Mouse (Mus musculus) layer of hippocampus, postnatal 36 days (tissue): ENCODE results near the gene Slc4a8. TPM values are rescaled to one million over a fixed set of nuclear protein-coding genes. Genes with fewer than 3 reads are reported as not detected.
A peak's percentile ranks its signal among the peaks of the same experiment; 100 is the strongest.

Source experiments
- DNase-seq, 2 experiments: peaks; one replicate each; pipeline ENCODE4 v3.0.0; 2022
- total RNA-seq, 2 experiments: library from RNA; stranded (reverse); gene quantifications; 2 replicates each; pipeline ENCODE4 v1.2.3; 2021

Slc4a8 gene
- total RNA-seq, 2 experiments from 2014 or later: 79.4 to 90.0 TPM

DNA sequence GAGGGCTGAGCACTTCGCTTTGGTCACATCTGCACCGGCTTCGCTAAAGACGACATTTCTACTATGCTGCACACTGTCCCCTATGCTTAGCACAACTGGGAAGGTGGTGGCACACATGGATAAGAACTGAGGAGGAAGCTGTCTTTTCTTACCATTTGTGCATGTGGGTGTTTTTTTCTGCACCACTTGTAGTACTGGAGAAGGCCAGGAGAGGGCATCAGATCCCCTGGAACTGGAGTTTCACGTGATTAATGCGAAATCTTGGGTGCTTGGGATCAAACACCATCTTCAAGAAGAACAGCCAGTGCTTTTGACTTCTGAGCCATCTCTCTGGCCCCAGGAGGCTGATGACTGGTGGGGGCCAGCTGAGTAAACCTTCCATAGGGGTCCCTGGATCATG lies 69.1 kb downstream of the Slc4a8 start:
- no peak for DNase-seq

DNA sequence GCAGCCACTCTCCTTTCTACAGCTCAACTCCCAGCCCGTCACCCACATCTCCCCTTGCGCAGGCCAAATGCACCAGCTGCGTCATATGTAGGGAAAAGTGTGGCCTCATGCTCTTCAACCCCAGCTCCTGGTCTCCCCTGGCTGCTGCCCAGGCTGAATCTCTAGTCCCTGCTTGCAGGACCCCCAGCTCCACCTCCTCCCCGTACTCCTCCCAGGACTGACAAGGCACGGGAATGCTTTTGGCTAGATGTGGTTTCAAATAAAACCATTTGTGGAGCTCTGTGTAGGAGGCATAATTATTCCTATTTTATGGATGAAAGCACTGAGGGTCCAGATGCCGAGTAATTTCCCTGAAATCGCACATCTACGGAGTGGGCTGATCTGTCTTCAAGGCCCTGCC lies 70.6 kb downstream of the Slc4a8 start:
- peak; percentile 41 to 44 for DNase-seq

DNA sequence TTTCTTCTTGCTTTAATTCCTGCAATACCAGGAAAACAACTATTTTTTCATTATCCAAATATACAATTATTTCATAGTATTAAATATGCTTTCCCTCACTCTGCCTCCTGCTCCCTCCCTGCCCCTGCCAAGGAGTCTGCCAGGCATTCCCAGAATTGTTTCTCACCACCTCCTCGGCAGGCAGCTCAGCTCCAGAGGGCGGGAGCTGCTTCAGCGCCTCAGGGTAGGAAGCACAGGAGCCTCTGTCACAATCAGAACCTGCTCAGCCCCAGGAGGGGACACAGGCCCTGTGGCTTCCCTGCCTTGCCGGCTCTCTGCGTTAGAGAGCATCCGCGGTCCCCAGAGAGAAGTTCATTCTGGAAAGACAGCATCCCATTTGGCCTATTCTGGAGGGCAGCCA lies 71.2 kb downstream of the Slc4a8 start:
- DNase-seq: peak in 1 of 2 experiments; percentile 49

DNA sequence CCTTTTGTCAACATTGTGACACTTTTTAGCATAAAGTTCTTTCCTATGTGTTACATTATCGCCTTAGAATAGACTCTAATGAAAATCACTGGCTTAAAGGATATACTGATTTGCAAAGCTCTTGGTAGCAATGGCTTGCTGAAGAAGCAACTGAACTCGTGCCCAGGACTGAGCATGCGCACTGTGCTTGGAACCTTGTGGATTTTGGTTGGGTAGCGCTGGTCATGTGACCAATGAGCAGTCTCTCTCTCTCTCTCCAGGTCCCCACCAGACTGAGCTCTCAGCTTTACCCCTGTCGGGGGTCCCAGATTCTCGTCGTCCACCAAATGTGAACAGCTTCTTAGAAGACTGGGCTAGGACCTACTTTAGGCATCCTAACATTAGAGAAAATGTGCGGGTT lies 75.2 kb downstream of the Slc4a8 start:
- no peak for DNase-seq

DNA sequence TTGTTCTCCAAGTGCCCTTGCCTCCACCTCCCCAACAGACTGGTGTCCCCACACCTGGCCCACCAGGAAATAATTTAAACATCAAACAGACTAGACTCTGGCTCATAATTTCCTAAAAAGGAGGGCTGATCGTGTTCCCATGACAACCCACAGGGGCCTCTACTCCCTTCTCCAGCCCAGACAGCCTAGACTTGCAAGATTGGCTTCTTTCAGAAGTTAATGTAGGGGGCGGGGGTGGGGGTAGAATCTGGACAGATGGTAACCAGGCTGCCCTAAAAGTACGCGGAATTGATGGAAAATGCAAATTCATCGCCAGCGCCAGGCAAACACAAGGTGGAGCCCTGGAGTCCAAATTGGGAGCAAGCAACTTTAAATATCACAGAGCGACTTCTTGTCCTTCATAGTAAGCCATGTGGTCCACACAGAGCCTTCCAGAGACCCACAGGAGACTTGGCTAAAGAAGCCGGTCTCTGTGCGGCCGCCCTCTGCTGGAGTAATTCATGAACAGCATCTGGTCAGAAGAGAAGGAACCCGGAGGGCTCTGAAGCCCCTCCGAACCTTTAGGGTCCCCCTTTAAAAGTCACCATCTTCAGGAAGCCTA lies 77.2 kb downstream of the Slc4a8 start:
- no peak for DNase-seq

DNA sequence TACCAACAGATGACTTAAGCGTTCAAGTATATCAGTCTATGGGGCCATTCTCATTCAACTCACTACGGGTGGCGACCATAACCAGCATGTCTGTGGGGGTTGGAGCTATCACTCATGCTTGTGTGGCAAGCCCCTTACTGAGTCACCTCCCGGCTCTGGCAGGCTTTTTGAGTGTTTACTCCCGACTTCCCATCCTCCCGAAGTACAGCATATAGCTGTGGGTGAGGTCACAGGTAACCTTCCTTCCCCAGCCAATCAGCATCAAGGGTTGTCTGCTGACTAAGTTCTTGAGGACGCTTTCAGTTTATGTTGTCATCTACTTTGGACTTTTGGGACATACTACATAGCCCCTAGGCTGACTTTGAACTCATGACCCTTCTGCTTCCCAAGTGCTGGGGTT lies 82.8 kb downstream of the Slc4a8 start:
- DNase-seq: no peak

DNA sequence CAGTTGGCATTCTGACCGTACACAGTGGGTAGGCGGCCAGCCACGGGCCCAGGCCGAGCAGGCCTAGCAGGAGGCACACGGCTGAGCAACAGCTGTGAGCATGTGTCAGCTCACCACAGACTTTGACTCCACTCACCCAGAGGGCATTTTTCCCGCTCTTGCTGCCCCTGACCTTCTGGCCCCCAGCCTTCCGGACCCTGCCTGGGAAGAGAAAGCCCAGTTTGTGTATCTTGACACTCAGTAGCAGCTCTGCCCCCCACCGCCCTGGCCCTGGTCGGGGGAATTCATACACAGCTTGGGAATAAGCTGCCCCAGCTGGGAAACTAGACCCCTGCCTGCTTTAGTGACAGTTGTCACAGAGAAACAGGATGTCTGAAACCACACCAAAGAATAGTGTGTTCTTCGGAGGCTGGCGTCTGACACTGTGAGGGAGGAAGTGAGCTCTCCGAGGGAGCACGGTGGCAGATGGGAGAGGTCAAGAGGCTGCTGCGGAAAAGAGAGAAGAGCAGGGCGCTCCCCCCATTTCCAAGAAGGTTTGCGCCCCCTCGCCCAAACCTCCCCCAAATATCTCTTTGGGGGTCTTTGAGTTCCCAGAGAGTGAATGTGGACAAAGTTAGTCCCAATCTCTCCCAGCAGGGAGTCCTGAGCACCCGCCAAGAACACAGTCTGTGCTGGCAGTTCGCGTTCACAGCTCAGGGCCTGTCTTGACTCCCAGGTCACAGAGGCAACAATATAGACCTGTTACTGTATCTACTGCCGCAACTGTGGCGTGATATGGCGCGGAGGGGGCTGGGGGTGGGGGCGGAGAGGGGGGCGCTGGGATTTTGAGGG lies 83.7 kb downstream of the Slc4a8 start:
- DNase-seq: no peak

DNA sequence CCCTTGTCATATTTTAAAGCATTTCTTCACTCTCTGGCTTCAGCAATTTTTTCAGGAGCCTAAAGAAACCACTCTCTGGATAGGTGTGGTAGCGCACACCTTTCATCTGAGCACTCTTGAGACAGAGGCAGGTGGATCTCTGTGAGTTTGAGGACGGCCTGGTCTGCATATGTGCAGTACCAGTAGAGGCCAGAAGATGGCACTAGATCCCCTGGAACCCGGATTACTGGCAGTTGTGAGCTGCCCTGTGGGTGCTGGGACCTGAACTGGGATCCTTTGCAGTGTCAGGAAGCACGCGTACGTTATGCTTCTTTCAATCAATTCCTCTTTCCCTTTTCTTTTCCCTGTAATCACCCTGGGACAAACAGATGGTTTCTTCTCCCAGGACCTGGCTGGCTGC lies 85.6 kb downstream of the Slc4a8 start:
- no peak for DNase-seq

DNA sequence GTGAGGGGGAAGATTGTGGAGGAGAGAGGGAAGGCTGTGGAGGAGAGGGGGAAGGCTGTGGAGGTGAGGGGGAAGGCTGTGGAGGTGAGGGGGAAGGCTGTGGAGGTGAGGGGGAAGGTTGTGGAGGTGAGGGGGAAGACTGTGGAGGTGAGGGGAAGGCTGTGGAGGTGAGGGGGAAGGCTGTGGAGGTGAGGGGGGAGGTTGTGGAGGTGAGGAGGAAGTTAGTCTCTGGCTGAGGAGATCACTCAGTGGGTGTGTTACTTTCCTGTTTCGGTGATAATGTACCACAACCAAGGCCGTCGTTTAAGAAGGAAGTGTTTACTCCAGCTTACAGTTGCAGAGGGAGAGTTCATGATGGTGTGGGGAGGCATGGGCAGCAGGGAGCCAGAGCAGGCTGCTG lies 96.0 kb downstream of the Slc4a8 start:
- DNase-seq: no peak

DNA sequence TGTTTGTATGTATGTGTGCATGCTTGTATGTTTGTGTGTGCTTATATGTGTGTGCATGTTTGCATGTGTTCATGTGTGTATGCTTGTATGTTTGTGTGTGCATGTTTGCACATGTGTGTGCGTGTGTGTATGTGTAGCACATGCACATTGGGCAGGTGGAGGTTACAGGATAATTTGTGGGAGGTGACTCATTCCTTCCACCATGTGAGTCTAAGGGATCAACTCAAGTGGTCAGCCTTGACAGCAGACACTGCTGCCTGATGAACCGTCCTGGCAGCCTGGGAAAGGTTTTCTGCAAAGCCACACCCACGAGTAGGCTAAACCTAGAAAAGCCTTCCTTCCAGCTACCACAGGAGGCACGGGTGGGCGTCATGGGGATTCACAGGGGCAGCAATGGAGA lies 99.3 kb downstream of the Slc4a8 start:
- DNase-seq: no peak

DNA sequence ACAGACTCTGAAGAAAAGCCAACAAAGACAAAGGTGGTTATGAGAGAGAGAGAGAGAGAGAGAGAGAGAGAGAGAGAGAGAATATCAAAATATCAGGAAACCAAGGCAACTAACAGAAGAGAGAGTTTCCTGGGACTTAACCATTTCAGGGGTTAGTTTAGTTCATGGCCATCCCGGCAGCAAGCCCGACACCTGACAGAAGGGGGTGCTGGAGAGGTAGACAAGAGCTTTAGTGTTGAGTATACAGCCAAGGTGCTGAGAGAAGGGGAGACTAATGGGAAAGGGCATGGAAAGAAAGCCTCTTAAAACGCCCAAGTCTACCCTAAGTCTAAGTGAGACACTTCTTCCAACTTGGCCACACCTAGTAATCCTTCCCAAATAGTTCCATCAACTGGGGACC lies 104.0 kb downstream of the Slc4a8 start:
- no peak for DNase-seq

DNA sequence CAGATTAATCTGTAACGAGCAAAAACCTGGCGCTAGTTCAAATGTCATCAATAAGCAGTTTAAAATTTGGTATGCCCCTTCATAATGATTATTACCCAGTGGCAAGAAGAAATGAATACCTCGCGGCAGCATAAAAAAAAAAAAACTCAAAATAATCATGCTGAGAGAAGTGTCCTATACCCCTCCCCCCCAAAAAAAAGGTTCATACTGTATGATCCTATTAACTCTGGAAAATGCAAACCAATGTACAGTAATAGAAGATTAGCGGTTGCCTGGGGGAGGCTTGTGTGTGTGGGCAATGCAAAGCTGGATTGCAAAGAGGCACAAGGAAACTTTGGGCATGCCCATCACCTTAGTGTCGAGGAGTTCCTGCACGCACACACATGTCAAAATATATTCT lies 108.0 kb downstream of the Slc4a8 start, which contains the start of gene Scn8a:
Gene Scn8a, plus strand, starts transcription at position 301 of the 400 bp plus-strand sequence.
- no peak for DNase-seq

DNA sequence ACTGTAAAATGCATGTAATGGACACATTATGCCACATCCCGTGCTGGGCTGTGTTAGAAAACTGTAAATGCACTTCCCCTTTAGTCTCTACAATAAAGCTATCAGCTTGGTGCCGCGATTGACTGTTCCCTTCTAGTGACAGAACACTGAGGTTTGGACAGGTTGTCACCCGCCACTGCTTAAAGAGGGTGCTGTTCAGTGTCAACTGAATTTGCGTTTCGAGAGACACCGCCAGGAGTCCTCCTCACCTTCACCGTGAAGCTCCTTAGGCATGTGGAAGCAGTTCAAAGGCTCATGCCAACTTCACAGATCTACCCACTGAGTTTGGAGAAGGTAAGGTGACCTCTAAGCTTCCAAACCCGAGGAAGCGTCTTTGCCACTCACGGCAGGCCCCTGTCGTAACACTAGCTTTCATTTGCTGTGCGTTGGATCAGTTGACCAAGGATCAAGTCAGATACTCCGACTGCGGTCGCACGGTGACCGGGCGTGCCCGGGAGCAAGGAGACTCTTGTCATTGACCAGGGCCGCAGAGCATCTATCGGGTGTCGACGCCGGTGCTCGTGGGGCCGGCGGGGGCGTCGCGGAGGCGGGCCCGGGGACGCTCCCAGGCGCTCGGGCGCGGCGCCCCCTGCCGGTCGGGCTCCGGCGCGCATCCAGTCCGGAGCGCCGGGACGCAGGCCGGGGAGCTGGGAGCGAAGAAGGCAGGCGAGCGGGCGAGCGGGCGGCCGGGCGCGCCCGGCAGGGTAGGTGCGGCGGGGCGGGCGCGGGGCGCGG lies 108.6 kb downstream of the Slc4a8 start:
- DNase-seq: peak; percentile 74 to 77

DNA sequence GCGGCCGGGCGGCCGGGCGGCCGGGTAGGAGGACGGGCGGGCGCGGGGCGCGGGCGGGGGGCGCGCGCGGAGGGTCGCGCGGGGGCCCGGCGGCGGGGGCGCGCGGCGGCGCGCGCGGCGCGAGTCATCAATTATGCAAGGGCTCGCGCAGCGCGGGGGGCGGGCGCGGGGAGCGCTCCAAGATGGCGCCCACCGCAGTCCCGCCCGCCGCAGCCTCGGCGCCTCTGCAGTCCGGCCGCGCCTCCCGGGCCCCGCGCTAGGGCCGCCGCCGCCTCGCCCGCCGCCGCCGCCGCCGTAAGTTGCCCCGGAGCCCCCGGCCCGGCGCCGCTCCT lies 109.2 kb downstream of the Slc4a8 start:
- DNase-seq: peak; percentile 62 to 66

DNA sequence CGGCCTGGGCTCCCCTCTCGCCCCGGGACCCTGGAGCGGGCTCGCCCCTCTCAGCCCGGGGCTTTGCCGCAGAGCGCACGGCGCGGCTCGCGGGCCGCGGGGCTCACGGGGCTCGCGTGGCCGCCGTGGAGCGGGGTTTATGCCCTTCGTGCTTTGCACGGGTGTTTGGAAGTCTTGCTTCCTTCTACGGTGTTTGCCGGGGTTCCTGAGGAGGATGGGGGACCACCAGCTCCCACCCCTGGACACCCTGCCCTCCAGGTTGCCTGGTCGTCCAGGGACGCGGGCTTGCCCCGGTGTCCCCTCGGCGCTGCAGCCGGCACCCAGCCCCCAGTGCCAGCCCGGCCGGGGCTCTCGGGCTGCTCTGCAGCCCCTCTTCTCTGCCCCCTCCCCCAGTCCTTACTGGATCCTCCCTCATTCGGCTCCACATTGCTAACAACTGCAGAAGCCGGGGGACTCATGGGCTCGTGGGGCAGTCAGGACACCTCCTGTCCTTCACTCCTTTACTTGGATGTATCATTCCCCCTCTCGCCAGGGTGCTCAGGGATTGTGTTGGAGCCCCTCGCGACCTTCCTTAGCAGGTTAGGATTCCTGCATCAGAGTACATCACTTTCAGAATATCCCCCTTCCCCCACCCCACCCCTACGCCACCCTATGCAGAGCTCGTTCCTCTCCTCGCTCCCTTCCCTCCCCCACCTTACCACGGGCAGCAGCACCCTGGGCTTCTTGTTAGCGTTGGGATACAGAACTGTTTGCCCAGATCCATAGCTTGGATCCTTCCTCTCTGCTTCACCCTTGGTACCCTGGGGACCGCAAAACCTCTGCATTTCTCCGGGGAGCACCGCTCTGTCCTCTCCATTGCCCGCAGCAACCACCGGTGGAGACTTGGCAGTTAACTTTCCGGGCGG lies 109.8 kb downstream of the Slc4a8 start:
- peak; percentile 39 to 50 for DNase-seq

DNA sequence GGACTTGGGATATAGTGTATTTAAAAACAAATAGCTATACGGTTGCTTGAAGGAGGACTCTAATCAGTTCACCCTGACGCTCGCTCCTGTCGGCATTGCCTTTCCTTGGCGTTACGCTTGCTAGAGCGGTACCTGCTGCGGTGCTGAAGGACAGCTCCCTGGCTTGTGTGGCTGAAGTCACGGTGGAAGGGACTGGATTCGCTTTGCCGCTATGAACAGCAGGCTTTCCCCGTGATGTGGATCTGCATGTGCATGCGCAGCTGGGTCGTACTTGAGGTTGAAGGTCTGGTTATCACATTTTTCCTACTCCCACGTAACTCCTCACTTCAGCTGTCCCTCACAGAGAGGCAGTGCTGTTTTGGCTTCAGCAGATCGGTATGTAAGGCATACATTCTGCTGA lies 111.6 kb downstream of the Slc4a8 start:
- DNase-seq: peak in 1 of 2 experiments; percentile 35

Other genes with a start within 250 kb of the Slc4a8 start
- gene Tfcp2, start 209.7 kb upstream of the Slc4a8 start, total RNA-seq: 10 to 100 TPM; 26.9 to 33.4 TPM
- 100 to 1,000 TPM; 105 to 106 TPM for gene Pou6f1, start 161.8 kb upstream of the Slc4a8 start, total RNA-seq
- gene Dazap2, start 146.4 kb upstream of the Slc4a8 start, total RNA-seq: 100 to 1,000 TPM; 108 to 109 TPM
- 1 to 10 TPM; 1.7 to 2.1 TPM for gene Smagp, start 124.8 kb upstream of the Slc4a8 start, total RNA-seq
- gene Bin2, start 92.2 kb upstream of the Slc4a8 start, total RNA-seq: 1 to 10 TPM; 5.3 to 5.6 TPM
- gene Cela1, start 73.8 kb upstream of the Slc4a8 start, total RNA-seq: 1 to 10 TPM; 1.8 to 2.3 TPM
- gene Galnt6, start 32.4 kb upstream of the Slc4a8 start, total RNA-seq: 1 to 10 TPM; 5.5 to 6.0 TPM
- 100 to 1,000 TPM; 223 to 249 TPM for gene Scn8a, start 108.1 kb downstream of the Slc4a8 start, total RNA-seq